In the genomic region with DNA sequence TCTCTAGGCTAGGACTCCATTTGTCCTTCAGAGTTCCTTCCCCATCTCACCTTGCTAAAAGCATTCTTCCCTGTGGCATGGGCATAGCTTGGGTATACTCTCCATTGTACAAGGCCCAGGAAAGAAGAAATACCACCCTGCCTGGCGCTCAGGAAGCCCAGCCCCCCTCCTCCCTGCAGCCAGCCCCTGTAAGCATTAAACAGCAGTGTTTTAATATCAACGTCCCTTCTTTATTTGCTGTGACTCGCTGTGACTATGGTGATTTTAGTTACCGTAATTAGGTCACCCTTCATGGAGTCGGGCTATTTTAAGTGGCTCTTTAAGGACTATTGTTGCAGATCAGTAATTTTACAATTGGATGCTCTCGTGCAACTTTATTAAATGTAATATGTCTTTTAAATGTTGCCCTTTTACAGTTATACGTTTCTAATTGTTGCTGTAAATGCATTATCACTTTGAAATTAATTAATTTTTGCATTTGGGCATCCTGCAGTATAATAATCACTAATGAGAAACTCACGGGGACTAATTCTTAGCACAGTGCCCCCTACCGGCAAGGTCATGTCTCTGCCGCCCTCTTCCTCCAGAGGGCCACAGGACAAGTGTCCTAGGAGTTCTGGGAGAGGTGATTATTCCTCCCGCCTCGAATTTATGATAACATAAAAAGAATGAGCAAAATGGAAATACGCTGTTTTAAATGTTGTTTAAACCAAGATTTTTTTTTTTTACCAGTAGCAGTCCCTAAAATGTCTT, we compare ENCODE assay signal across 10 mouse cellular contexts.
A peak's percentile ranks its signal among the peaks of the same experiment; 100 is the strongest.
DNase-seq lines count a peak whose midpoint lies in the region; ATAC-seq lines count a peak whose summit lies in the region.
"Had no signal": no experiment of that assay in that cellular context is flagged by ENCODE, and none has a peak within 500 bp of the region (broad histone marks: within the 10 kb centered on the region; RNA-seq: fewer than 3 reads in every experiment).

No protein-coding gene starts in this region.

- DNase-seq in CD4-positive, CD25-positive, alpha-beta regulatory T cell, adult 2 months (ENCODE audit: low read depth, low spot score) = peak; percentile 35
- peak; percentile 39 for DNase-seq in kidney, postnatal 10 days
- DNase-seq in kidney, adult 18-20 months = no peak
- peak; percentile 31 for DNase-seq in R1 (ENCODE audit: low read depth, low spot score)
- DNase-seq in limb, embryonic 10.5 days (ENCODE audit: low spot score) = no peak
- DNase-seq in frontal cortex, postnatal 10 days (ENCODE audit: low spot score in 2 of 2) = no peak

- H3K36me3 ChIP-seq in limb, embryonic 10.5 days = no peaks in the 10 kb centered on the region
- H3K36me3 ChIP-seq: embryonic facial prominence, embryonic 15.5 days; neural tube, embryonic 12.5 days had no signal

- H3K4me3 ChIP-seq in limb, embryonic 10.5 days = no peak overlapping the region
- H3K4me3 ChIP-seq: embryonic facial prominence, embryonic 15.5 days; neural tube, embryonic 12.5 days had no signal

- no peak for ATAC-seq in CD4-positive, CD25-positive, alpha-beta regulatory T cell, adult 4 months
- ATAC-seq in frontal cortex, adult (ENCODE audit: low TSS enrichment) = no peak

- no peaks in the 10 kb centered on the region for H3K9me3 ChIP-seq in limb, embryonic 10.5 days (replicated peaks)
- H3K9me3 ChIP-seq: embryonic facial prominence, embryonic 15.5 days; neural tube, embryonic 12.5 days had no signal

- H3K27ac ChIP-seq in limb, embryonic 10.5 days = 0 out of 2 replicates have a peak overlapping the region, but pooled peaks have one; percentile 46
- H3K27ac ChIP-seq: embryonic facial prominence, embryonic 15.5 days; neural tube, embryonic 12.5 days had no signal

- WGBS in limb, embryonic 10.5 days = 64% methylated on average over 13 of the region's 13 CpGs

- H3K27me3 ChIP-seq in limb, embryonic 10.5 days (ENCODE audit: low read depth, poor library complexity, severe bottlenecking) = no peaks in the 10 kb centered on the region
- H3K27me3 ChIP-seq: embryonic facial prominence, embryonic 15.5 days; neural tube, embryonic 12.5 days had no signal

- H3K4me1 ChIP-seq in limb, embryonic 10.5 days = peaks cover 31% of the 10 kb centered on the region

Comparison
In these comparisons a context has a peak if more than half of its experiments do, and no peak if none do; other contexts are left out.
1. DNase-seq: peak in CD4-positive, CD25-positive, alpha-beta regulatory T cell, adult 2 months (single experiment), kidney, postnatal 10 days (single experiment) and R1 (single experiment); none in kidney, adult 18-20 months (single experiment), limb, embryonic 10.5 days (single experiment) and frontal cortex, postnatal 10 days (0 of 2).